Mouse (Mus musculus) layer of hippocampus, postnatal 36 days (tissue): Measurements from ENCODE around the gene 1700001C19Rik. TPM values are rescaled to one million over a fixed set of nuclear protein-coding genes. Genes with fewer than 3 reads are reported as not detected.

ENCODE experiments used
- DNase-seq, 2 experiments: peaks; one replicate each; pipeline ENCODE4 v3.0.0; 2022
- total RNA-seq, 2 experiments: library from RNA; stranded (reverse); gene quantifications; 2 replicates each; pipeline ENCODE4 v1.2.3; 2021

Gene 1700001C19Rik
- total RNA-seq, result not detected

GRCm38 (mm10) chr17:47436907-47437547 is at the start of gene 1700001C19Rik:
Gene 1700001C19Rik, minus strand, starts transcription at chr17:47437376.
- no peak for DNase-seq

GRCm38 (mm10) chr17:47485791-47486190 is 48.6 kb upstream of the 1700001C19Rik start:
- DNase-seq, result no peak

GRCm38 (mm10) chr17:47484993-47485392 is 47.8 kb upstream of the 1700001C19Rik start:
- DNase-seq, result no peak

- no peak for DNase-seq
Observed at GRCm38 (mm10) chr17:47484241-47484921, 47.2 kb upstream of the 1700001C19Rik start.

- peak in 1 of 2 experiments; percentile 35 for DNase-seq
Observed at GRCm38 (mm10) chr17:47482401-47482800, 45.2 kb upstream of the 1700001C19Rik start.

- no peak for DNase-seq
Observed at GRCm38 (mm10) chr17:47479887-47480286, 42.7 kb upstream of the 1700001C19Rik start.

- no peak for DNase-seq
Observed at GRCm38 (mm10) chr17:47475714-47476113, 38.5 kb upstream of the 1700001C19Rik start.

- no peak for DNase-seq
Observed at GRCm38 (mm10) chr17:47475181-47475580, 38.0 kb upstream of the 1700001C19Rik start.

GRCm38 (mm10) chr17:47474250-47474649 is 37.1 kb upstream of the 1700001C19Rik start:
- no peak for DNase-seq

- DNase-seq, result peak in 1 of 2 experiments; percentile 32
Observed at GRCm38 (mm10) chr17:47473434-47473974, 36.3 kb upstream of the 1700001C19Rik start.

- DNase-seq, result no peak
Observed at GRCm38 (mm10) chr17:47472435-47473350, 35.5 kb upstream of the 1700001C19Rik start.

GRCm38 (mm10) chr17:47470686-47471085 is 33.5 kb upstream of the 1700001C19Rik start:
- peak; percentile 21 to 38 for DNase-seq

GRCm38 (mm10) chr17:47470121-47470520 is 32.9 kb upstream of the 1700001C19Rik start:
- DNase-seq, result no peak

GRCm38 (mm10) chr17:47469642-47470041 is 32.5 kb upstream of the 1700001C19Rik start:
- DNase-seq, result no peak

- no peak for DNase-seq
Observed at GRCm38 (mm10) chr17:47468466-47468865, 31.3 kb upstream of the 1700001C19Rik start.

GRCm38 (mm10) chr17:47468063-47468462 is 30.9 kb upstream of the 1700001C19Rik start:
- DNase-seq, result no peak

GRCm38 (mm10) chr17:47467659-47468058 is 30.5 kb upstream of the 1700001C19Rik start:
- DNase-seq, result no peak

GRCm38 (mm10) chr17:47466284-47466683 is 29.1 kb upstream of the 1700001C19Rik start:
- DNase-seq, result no peak

GRCm38 (mm10) chr17:47465016-47465415 is 27.8 kb upstream of the 1700001C19Rik start:
- DNase-seq, result no peak

GRCm38 (mm10) chr17:47464248-47464965 is 27.2 kb upstream of the 1700001C19Rik start:
- DNase-seq, result no peak

- no peak for DNase-seq
Observed at GRCm38 (mm10) chr17:47462728-47463388, 25.7 kb upstream of the 1700001C19Rik start.
